Mouse (Mus musculus): Measurements from ENCODE around the gene Nr5a1.

The Nr5a1 gene

DNA sequence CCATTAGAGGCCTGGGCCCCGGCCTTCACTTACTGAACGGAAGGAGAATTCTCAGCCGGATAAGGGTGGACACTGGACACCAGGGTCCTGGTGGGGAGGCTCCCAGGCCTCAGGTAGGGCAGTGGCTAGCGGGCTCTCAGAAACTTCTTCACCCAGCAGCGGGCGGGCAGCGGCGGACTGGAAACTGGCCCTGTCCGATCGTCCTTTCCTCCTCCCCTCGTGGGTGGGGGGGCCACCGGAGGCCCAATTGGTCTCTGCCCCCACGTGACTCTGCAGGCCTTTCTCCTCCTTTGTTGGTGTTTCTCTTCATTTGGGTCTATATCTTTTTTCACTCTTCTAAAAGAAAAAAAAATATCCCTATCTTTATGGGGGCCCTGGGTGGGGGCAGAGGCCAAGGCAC, at the start of gene Nr5a1:
Nr5a1 (minus strand) TSS at position 219 of the 400 bp plus-strand sequence.
- no peak for DNase-seq

DNA sequence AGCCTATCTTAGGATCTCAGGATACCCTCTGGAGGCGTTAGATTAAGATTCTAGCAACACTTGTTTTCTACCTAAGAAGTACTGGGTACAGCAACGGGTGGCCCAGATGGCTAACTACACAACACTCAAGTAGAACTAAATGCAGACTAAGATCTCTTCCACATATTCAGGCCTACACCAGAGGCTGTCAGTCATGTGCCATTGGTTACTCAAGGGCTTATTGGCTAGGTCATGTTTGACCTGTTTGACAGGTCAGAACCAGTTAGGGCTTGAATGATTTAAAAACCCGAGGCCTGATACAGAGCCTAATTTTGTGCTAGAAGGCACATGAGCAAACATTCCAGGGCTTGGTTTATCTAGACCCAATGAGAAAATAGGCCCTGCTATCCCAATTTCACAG, 25.5 kb upstream of the Nr5a1 start:
- no peak for DNase-seq

DNA sequence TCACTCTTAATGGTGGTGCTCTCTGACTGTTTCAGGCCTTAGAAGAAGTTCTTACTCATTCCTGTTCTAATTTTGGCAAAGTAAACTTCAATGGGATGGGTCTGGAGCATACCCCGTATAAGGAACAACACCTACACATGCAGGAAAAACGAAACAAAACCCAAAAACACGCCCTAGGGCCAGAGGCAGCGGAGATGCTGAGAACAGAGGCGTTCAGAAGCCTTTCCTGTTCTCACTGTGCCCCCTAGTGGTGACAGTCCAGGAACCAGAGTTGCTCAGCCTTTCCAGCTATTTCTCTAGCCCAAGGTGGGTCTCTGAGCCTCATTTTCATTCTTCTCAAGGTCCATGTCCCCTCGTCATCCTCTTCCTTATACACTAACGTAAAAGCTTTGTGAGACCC, 25.1 kb upstream of the Nr5a1 start:
- peak; percentile 83 for DNase-seq

DNA sequence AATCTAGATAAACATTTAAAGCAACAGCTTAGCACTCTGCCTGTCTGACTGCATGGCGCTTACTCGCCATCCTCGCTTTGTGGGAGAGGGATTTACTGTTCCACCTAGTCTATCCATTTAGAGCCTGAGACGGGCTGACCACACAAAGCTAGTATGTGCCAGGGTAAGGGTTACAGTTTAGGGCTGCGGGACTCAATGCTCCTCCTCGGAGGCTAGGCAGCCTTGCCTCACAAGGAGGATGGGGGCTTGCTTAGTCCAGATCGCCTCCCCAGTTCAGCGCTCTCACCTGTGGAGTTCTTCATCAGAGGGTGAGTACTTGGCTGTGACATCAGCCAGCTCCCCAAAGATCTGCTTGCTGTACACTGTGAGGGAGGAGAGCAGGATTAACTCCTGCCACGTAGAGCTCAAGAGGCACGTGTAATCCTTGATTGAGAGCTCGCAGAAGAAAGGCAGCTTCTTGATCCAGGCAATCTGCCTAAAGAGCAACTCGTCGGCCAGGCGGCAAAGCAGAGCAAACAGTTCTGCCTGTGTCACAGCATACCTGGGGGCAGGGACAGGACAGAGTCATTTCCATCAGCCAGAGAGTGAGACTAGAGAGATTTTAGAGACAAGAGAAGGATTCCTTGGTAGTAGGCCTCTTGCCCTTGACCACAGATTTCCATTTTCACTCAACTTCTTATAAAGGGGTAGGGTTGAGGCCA, 24.4 kb upstream of the Nr5a1 start:
- peak; percentile 33 for DNase-seq

DNA sequence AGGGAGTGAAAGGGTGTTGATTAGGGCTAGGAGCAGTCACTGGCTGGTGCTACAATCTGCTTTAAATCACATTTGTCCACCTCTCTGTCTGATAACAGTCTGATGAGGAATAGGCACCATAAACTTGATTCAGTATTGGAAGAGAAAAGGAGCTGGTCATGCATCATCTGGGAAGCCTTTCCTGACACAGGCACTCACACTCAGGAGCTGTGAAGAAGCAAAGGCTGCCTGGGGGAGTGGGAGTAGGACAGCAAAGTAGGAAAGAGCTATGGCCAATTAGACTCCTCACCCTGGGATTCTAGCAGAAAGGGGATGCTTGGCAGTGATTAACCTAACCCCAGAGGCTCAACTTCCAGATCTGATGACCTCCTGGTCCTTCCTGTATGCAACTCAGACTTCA, 21.4 kb upstream of the Nr5a1 start:
- no peak for DNase-seq

DNA sequence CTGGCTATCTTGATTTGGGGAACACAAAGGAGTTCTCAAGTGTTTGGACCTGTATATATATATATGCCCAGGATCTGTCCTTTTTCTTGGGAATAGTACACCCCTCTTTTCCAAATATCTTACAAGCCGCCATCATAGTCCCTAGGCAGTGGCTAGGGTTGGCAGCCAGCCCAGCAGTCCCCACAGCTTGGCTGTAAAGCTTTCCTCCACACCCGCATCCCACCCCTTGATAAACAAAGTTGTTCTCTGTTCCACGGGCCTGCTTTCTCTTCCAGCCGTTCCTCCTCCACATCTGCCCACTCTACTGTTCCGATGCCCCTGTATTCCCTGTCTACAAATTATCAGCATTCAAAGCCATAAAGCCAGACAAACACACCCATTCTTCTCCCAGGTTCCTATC, 20.4 kb upstream of the Nr5a1 start:
- no peak for DNase-seq

DNA sequence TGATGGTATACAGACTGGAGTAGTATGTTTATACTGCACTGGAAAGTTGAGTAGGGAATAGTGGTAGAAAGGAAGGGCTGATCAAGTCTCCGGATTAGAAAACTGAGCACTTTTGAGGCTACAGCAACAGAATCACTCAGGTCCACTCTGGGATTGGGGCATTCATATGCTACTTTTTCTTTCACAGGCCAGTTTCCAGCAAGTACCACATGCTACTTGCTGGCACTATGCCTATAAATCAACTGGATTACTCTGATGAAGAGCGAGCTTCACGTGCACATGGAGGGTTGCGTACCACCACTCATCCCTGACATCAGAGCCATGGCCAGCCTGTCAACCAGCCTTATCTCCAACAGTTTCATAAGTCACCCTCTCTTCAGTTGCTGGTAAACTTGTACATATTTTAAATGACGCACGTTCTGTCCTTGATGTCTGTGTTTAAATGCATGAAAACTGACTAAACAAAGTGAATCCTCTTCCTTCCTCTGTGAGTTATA, 16.0 kb upstream of the Nr5a1 start:
- no peak for DNase-seq

DNA sequence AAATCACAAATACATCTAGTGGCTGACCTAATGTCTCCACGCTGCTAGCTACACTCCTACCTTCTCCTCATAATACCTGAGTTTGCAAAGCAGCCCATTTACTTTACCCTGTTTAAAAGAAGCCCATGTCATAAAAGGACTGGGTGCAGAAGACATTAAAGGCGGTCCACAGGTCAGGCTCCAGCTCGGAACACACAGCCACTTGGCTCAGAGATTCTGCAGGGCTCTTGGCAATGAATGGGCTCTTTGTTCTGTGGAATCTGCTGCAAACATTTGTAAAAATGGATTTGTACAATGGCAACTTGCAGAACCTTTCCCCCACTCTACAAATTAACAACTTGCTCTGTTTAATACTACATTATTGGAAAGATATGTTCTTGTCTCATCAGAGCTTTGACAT, 11.1 kb upstream of the Nr5a1 start:
- DNase-seq: no peak

DNA sequence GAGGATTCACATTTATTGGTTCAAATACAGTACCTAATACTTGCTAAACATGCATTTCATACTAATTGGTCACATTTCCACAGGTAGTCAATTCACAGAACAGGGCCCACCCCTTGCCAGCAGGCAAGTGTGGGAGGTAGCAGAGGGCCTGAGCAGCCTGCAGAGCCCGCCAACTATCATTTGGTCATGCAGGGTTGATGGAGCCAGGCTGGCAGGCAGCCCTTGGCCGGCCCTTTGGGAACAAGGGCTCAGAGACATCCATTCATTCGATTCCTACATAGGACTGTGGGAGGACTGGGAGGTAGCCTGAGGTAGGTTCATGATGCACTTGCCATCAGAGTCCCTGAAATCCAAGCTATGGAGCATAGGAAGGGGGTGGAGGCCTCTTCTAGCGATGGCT, 9.0 kb upstream of the Nr5a1 start:
- DNase-seq: no peak

DNA sequence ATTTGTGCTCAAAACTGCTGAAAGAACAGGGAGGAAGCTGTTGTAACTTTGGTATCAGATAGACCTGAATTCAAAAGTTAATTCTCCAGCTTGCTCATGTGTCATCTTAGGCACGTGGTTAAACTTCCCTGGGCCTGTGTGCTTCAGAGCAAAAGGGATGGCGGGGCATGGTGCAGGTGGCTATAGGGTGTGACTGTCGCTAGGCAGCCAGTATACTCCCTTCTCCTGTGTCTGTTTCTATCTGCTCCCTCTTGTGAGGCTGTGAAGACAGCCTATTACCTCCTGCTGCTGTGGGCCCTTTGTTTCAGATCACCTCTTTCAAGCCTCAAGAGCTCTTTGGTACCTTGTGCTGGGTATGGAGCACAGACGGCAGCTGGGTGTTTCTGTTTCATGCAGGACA, 7.7 kb upstream of the Nr5a1 start:
- no peak for DNase-seq

DNA sequence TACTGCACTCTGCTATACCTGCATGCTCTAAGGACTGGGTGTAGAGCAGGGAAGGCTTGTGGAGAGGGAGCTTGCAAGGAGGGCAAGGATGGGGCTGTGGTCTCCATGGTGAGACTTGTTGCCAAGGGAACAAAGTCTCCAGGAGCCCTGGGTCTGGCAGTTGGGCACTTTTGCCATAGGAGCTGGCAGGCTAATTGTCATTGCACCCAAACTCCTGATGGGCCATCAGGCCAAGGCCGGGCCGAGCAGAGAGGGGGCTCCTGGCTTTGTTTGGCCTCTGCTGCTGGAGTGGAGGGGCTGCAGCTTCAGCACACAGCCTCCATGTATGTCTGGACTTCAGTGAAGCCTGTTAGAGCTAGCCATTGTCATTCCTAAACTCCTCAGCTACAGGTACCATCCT, 6.3 kb upstream of the Nr5a1 start:
- DNase-seq: no peak

DNA sequence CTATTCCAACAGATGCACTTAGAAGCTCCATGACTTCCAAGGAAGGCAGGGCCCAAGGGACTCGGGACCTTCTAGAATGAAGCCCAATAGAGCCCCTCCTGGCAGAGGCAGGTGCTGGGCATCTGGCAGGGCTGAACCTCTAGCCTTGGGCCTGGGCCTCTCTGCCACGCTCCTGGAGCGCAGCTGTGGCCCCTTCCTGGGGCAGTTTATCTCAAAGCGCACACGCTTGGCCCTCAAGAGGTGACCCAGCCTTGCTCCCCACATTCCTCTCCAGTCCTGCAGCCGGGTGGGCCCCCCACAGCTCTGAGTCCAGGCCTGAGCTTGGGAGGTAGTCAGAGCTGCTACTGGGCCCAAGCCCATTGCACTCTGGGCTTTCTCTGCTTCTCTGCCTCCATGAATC, 5.0 kb upstream of the Nr5a1 start:
- DNase-seq: no peak

DNA sequence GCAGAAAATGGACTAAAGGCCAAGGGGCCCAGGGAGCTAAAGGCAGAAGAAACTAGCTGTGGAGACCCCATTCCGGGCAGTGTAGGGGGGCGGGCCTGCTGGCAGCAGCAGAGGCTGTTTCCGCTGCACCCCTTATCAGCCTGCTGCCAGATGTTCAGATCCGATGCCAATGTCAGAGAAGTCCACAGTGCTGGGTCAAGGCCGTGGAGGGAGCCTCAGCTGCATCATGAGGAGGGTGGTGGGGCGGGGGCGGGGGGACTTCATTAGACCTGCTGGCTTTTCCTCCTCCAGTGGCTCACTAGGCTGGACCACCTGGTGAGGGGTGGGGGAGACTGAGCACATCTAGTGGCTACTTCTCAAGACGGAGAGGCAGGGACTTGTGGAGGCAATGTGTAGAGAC, 4.3 kb upstream of the Nr5a1 start:
- no peak for DNase-seq

DNA sequence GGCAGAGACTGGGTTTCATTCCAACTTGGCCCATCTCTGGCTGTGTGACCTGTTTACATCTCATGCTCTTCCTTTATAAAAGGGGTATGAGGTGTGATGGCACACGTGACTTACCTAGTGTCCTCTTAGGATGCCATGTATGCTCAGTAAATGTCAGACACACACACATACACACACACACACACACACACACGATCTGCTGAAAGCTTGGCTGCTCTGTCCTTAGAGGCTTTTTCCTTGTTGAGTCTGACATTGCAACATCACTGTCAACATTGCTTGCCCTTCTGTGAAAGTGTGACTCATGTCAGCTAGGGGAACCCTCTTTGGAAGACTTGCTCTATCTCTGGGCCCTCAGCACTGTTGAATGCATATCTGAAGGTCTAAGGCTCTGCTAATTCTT, 3.1 kb upstream of the Nr5a1 start:
- DNase-seq: no peak

DNA sequence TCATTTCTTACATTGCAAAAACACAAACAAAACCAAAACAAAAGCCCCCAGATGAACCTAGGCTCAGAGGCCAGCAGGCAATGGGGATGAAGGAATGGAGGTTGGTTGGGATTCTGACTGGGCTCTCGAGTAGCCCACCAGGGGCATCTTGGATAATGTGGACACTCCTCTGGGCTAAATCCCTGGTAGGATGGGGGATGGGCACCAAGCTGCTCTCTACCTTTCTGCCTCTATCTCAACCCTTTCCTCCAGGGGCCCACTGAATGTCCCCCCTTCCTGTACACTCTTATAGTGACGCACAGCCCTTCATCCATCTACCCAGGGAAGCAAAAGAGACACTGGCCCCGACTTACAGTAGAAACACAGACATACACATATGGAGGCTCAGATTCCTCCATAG, 746 bp downstream of the Nr5a1 start:
- DNase-seq: no peak

DNA sequence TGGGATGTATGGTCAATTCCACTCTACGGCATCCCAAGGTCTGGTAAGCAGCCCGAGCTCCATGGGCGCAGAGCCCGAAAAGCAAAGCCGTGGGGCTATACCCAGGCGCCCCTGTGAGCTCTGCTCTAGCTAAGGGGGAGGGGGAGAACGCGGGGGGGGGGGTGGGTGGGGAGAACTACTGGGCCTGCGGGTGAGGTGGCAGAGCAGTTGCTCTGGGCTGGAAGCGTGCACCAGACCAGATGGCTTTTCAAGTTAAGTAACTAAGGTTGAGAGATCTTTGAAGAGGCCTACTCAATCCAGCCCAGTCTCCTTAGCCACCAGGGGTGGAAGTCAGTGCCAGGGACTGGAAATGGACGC, 1.6 kb downstream of the Nr5a1 start:
- no peak for DNase-seq

DNA sequence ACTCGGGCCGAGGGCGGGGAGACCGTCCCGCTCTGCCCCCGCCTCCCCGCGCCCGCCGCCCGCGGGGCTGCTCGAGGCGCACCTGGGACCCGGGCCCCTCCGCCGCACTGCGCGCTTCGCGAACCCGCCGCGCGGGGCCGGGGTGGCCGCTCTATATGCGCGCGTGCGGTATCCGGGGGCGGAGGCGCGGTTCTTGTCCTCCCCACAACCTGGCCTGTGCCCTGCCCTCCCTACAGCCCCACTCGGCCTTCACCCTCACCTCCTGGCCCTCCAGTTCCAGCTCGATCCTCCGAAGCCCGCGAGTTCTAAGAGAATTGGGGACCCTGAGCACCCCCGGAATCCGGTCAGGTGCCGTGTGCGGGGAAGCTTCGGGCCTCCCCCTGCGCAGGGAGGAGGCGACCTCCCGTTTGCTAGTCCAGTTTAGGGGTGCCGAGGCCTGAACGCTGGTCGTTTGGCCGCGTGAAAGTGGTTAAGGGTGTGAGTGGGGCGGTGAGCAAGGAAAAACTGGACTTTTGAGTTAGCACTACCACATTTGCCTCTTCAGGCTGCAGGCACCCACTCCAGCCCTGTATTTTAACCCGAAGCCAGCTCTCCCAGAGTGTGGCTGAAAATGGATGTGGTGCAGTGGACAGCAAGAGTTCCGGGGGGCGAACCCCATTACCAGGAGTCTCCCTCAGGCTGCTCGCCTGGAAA, 2.1 kb downstream of the Nr5a1 start:
- no peak for DNase-seq

DNA sequence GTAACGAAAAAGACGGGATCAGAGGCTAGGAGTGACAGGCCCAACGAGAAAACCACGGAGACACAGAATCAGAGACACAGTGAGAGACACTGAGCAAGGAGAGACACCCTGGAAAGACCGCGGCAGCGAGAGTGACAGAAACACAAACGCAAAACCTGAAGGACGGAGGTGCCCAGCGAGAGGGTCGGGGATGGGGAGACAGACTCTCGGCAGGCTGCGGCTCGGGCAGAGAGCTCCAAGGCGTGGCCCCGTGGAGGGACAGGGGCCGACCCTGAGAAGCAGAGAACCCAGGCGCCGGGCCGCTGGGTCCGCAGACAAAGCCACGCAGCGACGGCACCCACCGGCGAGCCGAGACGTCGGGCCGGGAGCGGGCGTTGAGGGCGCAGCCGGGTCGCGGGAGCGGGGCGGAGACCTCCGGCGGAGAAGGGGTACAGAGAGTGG, 2.9 kb downstream of the Nr5a1 start:
- no peak for DNase-seq

DNA sequence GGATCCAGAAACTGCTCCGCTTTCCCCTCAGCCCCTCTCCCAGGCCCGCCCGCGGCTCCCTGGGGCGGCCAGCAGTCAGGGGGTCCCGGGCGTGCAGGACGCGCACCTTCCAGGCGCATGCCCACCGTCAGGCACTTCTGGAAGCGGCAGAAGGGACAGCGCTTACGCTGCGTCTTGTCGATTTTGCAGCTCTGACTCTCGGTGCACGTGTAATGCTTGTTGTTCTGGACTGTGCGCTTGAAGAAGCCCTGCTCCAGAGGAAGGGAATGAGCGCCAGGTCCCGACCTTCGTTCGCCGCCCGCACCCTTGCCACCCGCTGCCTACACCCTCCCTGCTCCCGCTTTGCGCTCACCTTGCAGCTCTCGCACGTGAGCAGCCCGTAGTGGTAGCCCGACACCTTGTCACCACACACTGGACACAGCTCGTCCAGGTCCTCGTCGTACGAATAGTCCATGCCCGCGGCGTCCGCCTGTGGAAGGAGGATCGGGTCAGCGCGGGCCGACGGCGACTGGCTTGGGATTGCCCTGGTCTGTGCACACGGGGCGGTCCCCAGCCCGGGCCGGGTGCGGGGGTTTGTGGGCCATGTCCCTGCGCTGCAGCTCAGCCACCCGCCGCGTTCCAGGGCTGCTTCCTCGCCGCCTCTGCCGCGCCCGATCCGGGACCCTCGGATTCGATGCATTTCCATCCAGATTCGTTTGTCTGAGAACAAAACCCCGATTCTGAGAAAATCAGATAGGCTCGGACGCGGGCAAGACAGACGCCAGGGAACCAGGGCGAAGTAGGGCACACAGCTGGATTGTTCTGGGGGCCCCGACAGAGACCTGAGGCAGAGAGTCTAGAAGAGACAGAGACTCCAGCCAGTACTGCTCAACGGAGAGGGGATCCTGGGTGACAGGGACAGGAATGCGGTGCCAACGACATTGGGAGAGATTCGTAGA, 3.8 kb downstream of the Nr5a1 start:
- peak; percentile 62 for DNase-seq

DNA sequence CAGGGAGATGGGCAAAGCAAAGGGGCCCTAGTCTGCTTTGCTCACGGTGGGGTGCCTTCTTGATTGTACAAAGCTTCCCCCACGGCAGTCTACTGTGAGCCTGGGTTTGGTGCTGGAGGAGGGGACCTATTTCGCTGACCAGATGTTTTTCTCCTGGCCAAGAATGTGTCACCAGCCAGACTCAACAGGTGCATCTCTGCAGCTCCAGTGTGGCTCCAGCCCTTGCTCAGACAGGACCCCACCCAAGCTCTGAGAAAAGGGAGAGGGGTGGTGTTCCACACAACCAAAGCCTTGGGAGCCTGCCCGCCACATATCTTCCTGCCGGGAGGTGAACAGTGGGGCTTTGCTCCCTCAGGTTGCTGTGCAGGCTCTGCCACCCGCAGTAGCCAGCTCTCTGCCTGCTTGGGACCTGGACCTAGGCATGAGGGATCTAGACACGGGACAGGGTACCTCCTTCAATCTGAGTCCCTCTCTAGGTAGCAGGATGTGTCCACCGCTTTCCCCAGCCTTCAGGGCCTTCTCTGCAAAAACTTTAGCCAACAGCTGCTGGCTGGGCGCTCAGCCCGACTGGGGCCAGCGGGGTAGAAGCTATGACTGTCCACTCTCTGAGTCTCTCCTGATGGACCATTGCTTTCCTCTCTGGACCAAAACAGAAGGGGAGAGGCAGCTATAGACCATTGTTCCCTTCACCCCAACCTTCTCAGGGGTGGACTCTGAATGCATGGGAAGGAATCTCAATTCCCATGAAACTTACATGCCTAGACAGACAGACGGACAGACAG, 5.2 kb downstream of the Nr5a1 start:
- DNase-seq: no peak

DNA sequence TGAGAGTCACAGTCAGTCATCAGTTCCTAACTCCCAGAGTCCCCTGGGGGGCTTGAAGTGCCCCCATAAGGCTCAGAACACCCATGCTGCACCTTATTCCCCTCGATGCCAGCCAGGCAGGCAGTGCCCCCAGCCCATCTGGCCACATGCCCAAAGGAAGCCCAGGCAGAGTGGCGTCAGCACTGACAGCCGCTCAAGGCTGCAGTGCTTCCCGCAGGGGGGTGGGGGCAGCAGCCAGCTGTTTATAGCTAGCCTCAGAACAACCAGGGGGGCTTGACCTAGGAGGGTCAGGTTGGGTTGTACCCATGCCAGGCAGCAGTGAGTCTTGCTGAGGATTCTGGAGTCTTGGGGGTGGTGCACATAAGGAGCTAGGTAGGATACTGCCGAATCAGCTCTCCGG, 7.7 kb downstream of the Nr5a1 start:
- DNase-seq: peak; percentile 48

DNA sequence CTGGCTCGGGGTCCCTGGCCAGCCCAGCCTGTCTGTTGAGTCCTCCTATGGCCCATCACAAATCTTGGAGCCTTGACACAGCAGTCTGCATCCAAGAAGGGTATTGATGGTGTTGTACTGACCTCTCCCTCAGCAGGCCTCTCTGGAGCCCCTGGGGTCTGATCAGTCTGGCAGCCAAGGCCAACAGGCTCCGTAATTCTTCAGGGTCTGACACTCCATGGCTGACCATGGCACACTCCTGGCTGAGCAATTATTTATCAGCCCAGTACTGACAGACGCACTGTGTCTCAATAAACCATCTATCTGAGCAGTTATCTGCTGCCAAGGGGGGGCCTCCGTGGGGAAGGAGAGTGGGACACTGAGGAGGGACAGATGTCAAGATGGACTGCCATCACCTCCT, 9.3 kb downstream of the Nr5a1 start:
- no peak for DNase-seq

DNA sequence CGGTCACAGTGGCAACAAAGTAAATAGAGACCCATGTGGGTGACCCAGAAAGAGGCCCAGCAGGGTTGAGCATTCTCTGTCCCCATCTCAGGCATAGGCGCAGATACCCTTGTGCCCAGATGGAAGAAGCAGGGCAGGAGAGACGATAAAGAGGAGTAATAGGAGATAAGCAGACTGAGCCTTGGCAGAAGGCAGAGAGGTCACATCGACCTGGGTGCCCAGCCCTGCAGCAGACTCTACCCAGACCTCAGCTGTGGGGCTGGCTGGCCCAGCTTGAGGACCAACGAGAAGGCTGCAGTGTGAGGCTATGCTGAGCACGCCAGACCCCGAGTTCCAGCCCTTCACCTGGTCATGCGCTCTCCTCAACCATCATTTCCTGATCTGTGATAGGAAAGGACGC, 10.0 kb downstream of the Nr5a1 start:
- DNase-seq: no peak

All from retina, postnatal 1 day (tissue).